Mouse (Mus musculus): ENCODE data around the gene Ghrhr. TPM values are rescaled to one million over a fixed set of nuclear protein-coding genes. Genes with fewer than 3 reads are reported as not detected.
A peak's percentile ranks its signal among the peaks of the same experiment; 100 is the strongest.

Ghrhr gene
- polyA plus RNA-seq, 1 experiment from 2014 or later = not detected

DNA sequence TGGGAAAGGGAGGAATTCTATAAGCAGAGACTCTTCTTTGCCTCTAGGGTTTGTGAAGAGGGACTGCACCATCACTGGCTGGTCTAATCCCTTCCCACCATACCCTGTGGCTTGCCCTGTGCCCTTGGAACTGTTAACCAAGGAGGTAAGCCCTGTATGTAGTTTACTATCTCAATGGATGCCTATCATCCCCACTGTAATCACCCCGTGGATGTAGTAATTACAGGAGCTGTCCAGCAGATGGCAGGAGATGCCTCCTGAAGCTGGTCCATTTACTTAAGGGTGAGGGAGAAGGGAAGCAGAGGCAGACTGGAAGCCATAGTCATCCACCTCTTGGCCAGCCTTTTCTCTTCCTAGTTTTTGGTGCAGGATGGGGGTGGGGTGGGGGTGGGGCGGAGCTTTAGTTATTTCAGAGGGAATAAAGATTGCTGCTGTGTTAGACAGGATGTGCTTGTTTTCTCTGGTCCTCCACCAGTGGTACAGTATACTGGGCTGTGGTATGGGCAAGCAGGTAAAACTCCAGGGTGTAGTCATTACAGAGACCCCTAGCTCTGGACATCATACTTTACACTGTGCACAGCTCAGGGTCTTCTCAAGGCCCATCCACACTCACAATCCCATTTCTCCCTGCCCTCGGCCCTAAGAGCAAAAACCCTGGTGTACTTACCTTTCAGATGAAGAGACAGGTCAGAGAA, 3.7 kb downstream of the Ghrhr start:
- ATAC-seq (replicated peaks; ENCODE audit: insufficient number of reproducible peaks, insufficient read depth, low FRiP score, low read depth) = no peak
- Histone ChIP-seq H3K27me3 (peaks cover 31% of the 10 kb centered on the region), H3K4me2 (no peak overlapping the region), H3K36me3 (no peaks in the 10 kb centered on the region), H3K4me3 (no peak overlapping the region), H3K9me3 (replicated peaks) (no peaks in the 10 kb centered on the region), H3K4me1 (replicated peaks) (no peaks in the 10 kb centered on the region), H3K27ac (no peak overlapping the region), H3K9ac (no peak overlapping the region)
- WGBS = 35% methylated on average over 3 of the region's 3 CpGs

DNA sequence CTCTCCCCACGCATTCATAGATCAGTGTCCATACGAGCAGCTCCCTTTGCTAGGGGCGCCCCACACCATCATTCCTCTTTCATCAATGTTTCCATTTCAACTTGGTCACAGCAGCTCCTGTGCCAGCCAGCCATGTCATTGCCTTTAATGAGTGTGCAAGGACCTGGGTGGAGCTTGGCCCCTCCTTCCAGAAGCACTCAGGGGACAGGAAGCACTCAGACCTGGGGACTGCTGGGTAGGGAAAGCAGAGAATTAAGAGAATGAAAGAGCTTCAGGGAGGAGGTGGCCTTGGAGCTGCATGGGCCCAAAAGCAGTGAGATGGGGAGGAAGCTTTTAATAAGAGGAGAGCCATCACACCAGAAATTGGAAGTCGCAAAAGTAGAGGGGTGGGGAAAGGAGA, 5.9 kb downstream of the Ghrhr start:
- Histone ChIP-seq H3K4me2 (no peak overlapping the region), H3K27me3 (peaks cover 48% of the 10 kb centered on the region), H3K36me3 (no peaks in the 10 kb centered on the region), H3K9ac (no peak overlapping the region), H3K27ac (no peak overlapping the region), H3K9me3 (replicated peaks) (no peaks in the 10 kb centered on the region), H3K4me3 (no peak overlapping the region), H3K4me1 (replicated peaks) (no peaks in the 10 kb centered on the region)
- ATAC-seq (replicated peaks; ENCODE audit: insufficient number of reproducible peaks, insufficient read depth, low FRiP score, low read depth) = no peak
- 85% methylated on average over 4 of the region's 4 CpGs for WGBS

DNA sequence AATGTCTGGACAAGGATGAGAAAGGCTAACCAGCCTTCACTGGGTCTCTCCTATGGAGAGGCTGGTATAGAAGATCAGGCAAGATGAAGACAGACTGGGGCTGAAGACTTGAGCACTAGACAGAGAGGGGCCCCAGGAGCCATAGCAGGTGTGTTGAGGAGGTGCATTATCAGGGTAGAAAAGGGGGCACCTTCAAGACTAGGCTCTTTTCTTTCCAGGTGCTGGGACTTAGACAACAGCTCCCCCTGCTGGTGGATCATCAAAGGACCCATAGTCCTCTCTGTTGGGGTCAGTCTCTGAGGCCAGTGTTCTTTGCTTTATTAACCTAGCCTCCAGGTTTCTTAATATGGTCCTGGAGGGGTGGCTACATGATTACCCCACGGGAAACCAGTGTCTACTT, 7.8 kb downstream of the Ghrhr start:
- Histone ChIP-seq H3K4me3 (no peak overlapping the region), H3K36me3 (no peaks in the 10 kb centered on the region), H3K27me3 (peaks cover 51% of the 10 kb centered on the region), H3K9me3 (replicated peaks) (no peaks in the 10 kb centered on the region), H3K4me2 (no peak overlapping the region), H3K27ac (no peak overlapping the region), H3K9ac (no peak overlapping the region), H3K4me1 (replicated peaks) (no peaks in the 10 kb centered on the region)
- ATAC-seq (replicated peaks; ENCODE audit: insufficient number of reproducible peaks, insufficient read depth, low FRiP score, low read depth) = no peak
- WGBS = 0% methylated on average over 1 of the region's 1 CpGs

DNA sequence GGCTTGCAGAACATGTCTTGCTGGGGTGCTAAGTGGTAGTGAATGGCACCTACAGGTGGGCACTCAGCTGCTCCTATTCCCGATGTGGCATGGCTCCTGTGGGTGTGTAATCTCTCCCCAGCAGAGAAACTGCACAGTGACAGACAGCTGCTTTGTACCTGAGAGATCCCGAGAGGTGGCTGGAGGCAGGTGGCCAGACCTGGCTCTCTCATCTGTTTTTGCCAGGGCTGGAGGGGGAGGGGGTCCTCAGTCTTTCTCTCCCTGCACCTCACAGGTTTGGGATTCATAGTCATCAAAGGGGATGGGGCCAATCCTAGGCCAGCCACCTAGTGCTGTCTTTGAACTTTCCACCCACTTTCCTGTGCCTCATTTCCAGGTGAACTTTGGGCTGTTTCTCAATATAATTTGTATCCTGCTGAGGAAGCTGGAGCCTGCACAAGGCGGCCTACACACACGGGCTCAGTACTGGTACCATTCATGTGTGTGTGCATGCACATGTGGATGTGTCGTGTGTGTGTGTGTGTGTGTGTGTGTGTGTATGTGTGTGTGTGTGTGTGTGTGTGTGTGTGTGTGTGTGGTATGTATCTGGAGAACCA, 8.4 kb downstream of the Ghrhr start:
- no peaks in the 10 kb centered on the region for H3K9me3 ChIP-seq (replicated peaks)
- no peaks in the 10 kb centered on the region for H3K4me1 ChIP-seq (replicated peaks)
- ATAC-seq (replicated peaks; ENCODE audit: insufficient number of reproducible peaks, insufficient read depth, low FRiP score, low read depth) = no peak
- WGBS = 56% methylated on average over 5 of the region's 5 CpGs
- H3K4me3 ChIP-seq = no peak overlapping the region
- no peak overlapping the region for H3K4me2 ChIP-seq
- H3K36me3 ChIP-seq = no peaks in the 10 kb centered on the region
- no peak overlapping the region for H3K9ac ChIP-seq
- H3K27me3 ChIP-seq = peaks cover 52% of the 10 kb centered on the region
- no peak overlapping the region for H3K27ac ChIP-seq

DNA sequence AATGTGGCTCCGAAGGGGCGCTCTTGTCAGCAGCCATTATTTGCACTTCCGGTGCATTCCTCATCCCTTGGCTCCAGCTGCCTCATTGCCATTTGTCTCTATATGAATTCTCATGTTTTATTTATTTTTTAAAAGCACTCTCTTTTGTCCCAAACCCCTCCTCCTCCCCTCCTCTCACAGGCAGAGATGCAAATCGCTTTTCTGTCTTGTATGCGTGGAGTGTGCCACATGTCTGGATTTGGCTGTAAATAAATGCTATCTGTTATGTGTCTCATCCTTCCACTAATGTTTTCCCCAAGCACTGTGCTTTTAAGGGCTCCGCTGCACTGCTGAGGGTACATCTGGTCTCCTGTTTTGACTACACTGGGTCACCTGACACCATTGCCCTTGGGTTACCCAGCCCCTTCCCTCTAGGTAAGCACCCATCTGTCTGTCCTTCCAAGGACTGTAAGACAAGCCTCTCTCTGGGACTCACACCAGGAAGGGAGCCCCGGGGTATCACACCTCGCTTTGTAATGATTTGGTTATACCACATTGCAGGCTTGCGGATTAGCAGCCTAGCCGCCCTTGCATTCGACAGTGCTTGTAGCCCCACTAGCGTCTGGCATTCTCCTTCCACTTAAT, 12.6 kb downstream of the Ghrhr start:
- ATAC-seq (replicated peaks; ENCODE audit: insufficient number of reproducible peaks, insufficient read depth, low FRiP score, low read depth) = no peak
- WGBS = 40% methylated on average over 12 of the region's 12 CpGs
- no peak overlapping the region for H3K9ac ChIP-seq
- H3K9me3 ChIP-seq (replicated peaks) = no peaks in the 10 kb centered on the region
- no peak overlapping the region for H3K27ac ChIP-seq
- H3K27me3 ChIP-seq = peaks cover 66% of the 10 kb centered on the region
- no peak overlapping the region for H3K4me2 ChIP-seq
- no peaks in the 10 kb centered on the region for H3K4me1 ChIP-seq (replicated peaks)
- H3K36me3 ChIP-seq = no peaks in the 10 kb centered on the region
- no peak overlapping the region for H3K4me3 ChIP-seq

GRCm38 (mm10) chr6:55389321-55389720, 13.2 kb downstream of the Ghrhr start:
- 44% methylated on average over 5 of the region's 5 CpGs for WGBS
- Histone ChIP-seq H3K36me3 (no peaks in the 10 kb centered on the region), H3K9ac (no peak overlapping the region), H3K4me2 (no peak overlapping the region), H3K4me3 (no peak overlapping the region), H3K27ac (no peak overlapping the region), H3K27me3 (peaks cover 69% of the 10 kb centered on the region), H3K9me3 (replicated peaks) (no peaks in the 10 kb centered on the region), H3K4me1 (replicated peaks) (no peaks in the 10 kb centered on the region)
- ATAC-seq (replicated peaks; ENCODE audit: insufficient number of reproducible peaks, insufficient read depth, low FRiP score, low read depth) = no peak

DNA sequence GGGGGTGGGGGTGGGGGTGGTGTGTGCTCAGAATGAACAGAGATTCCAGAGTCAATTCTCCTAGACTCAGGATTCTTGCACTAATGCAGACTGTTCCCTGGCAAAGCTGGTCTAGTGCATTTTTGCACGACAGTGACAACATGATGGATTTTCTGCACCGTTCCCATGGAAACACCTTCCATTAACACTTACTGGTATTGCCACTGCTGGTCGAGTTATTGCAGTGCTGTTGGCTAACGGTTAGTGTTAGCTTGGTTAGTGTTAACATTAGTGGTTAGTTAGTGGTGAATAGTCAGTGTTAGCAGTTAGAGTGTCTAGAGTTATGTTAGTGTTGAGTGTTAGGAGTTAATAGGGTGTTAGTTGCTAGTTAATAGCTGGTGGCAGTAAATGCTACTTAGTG, 15.7 kb downstream of the Ghrhr start:
- no peaks in the 10 kb centered on the region for H3K36me3 ChIP-seq
- no peaks in the 10 kb centered on the region for H3K9me3 ChIP-seq (replicated peaks)
- peaks cover 77% of the 10 kb centered on the region for H3K27me3 ChIP-seq
- H3K9ac ChIP-seq = no peak overlapping the region
- no peak overlapping the region for H3K27ac ChIP-seq
- no peak overlapping the region for H3K4me3 ChIP-seq
- H3K4me2 ChIP-seq = no peak overlapping the region
- 0 out of 2 replicates have a peak, but pooled peaks cover 5% of the 10 kb centered on the region for H3K4me1 ChIP-seq (replicated peaks)
- WGBS = 51% methylated on average over 4 of the region's 4 CpGs
- no peak for ATAC-seq (replicated peaks; ENCODE audit: insufficient number of reproducible peaks, insufficient read depth, low FRiP score, low read depth)

- Histone ChIP-seq H3K27me3 (peaks cover 79% of the 10 kb centered on the region), H3K4me1 (replicated peaks) (0 out of 2 replicates have a peak, but pooled peaks cover 5% of the 10 kb centered on the region), H3K4me2 (no peak overlapping the region), H3K9ac (no peak overlapping the region), H3K9me3 (replicated peaks) (no peaks in the 10 kb centered on the region), H3K36me3 (no peaks in the 10 kb centered on the region), H3K27ac (no peak overlapping the region), H3K4me3 (no peak overlapping the region)
- ATAC-seq (replicated peaks; ENCODE audit: insufficient number of reproducible peaks, insufficient read depth, low FRiP score, low read depth) = no peak
- 8% methylated on average over 4 of the region's 4 CpGs for WGBS
Measured at GRCm38 (mm10) chr6:55392453-55392852, 16.4 kb downstream of the Ghrhr start.

DNA sequence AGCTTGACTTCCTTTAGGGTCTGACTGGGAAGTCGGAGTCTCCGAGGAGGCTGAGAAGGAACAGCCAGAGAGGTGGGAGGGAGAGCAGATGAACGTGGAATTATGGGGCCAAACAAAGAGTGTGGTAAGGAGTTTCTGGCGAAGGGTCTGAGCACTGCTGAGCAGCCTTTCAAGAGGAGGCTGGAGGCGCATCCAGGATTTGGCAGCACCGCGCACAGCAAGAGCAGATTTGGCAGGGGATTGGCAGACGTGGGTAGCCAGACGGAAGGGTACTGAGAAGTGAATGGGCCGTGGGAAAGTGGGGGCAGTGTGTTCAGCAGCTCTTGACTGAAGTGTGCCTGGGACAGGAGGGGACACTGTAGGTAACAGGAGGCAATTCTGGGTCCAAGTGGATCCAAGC, 18.8 kb downstream of the Ghrhr start:
- peaks cover 72% of the 10 kb centered on the region for H3K27me3 ChIP-seq
- H3K4me1 ChIP-seq (replicated peaks) = 0 out of 2 replicates have a peak, but pooled peaks cover 5% of the 10 kb centered on the region
- no peak overlapping the region for H3K9ac ChIP-seq
- H3K4me3 ChIP-seq = no peak overlapping the region
- H3K27ac ChIP-seq = no peak overlapping the region
- ATAC-seq (replicated peaks; ENCODE audit: insufficient number of reproducible peaks, insufficient read depth, low FRiP score, low read depth) = no peak
- WGBS = 76% methylated on average over 10 of the region's 10 CpGs
- H3K9me3 ChIP-seq (replicated peaks) = no peaks in the 10 kb centered on the region
- H3K4me2 ChIP-seq = no peak overlapping the region
- no peaks in the 10 kb centered on the region for H3K36me3 ChIP-seq

GRCm38 (mm10) chr6:55396176-55396575, 20.1 kb downstream of the Ghrhr start:
- Histone ChIP-seq H3K4me1 (replicated peaks) (peaks cover 5% of the 10 kb centered on the region; the same call in 1 of the 2 replicates), H3K4me2 (no peak overlapping the region), H3K9ac (no peak overlapping the region), H3K27ac (no peak overlapping the region), H3K4me3 (no peak overlapping the region), H3K36me3 (no peaks in the 10 kb centered on the region), H3K9me3 (replicated peaks) (no peaks in the 10 kb centered on the region), H3K27me3 (peaks cover 60% of the 10 kb centered on the region)
- 18% methylated on average over 3 of the region's 3 CpGs for WGBS
- ATAC-seq (replicated peaks; ENCODE audit: insufficient number of reproducible peaks, insufficient read depth, low FRiP score, low read depth) = peak; percentile 57

DNA sequence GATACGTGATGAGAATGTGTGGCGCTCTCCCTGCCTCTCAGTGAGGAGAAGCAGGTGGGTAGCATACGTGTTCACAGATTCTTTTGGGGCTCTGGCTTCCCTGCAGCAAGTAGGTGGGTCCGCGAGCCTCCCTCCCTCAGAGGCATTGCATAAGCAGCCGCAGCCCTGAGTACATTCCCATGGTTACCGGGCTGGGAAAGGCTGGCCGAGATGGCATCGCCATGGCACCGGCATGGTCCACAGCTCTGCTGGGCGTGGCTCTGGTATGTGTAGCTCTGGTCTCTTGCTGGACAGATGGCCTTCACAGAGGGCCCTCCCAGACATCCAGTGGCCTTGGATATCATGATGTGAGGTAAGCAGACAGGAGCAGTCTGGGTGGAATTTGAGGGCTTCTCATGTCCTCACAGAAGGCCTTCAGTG, 20.5 kb downstream of the Ghrhr start:
- 69% methylated on average over 11 of the region's 11 CpGs for WGBS
- H3K4me1 ChIP-seq (replicated peaks) = peaks cover 5% of the 10 kb centered on the region; the same call in 1 of the 2 replicates
- no peak overlapping the region for H3K9ac ChIP-seq
- no peaks in the 10 kb centered on the region for H3K36me3 ChIP-seq
- H3K27me3 ChIP-seq = peaks cover 57% of the 10 kb centered on the region
- no peaks in the 10 kb centered on the region for H3K9me3 ChIP-seq (replicated peaks)
- H3K27ac ChIP-seq = no peak overlapping the region
- no peak overlapping the region for H3K4me3 ChIP-seq
- ATAC-seq (replicated peaks; ENCODE audit: insufficient number of reproducible peaks, insufficient read depth, low FRiP score, low read depth) = no peak
- no peak overlapping the region for H3K4me2 ChIP-seq

Data from heart, embryonic 15.5 days (tissue).